Mouse (Mus musculus) small intestine, adult 2 months (tissue): ENCODE measurements around the gene Lsm3.

Experiments used
- CTCF ChIP-seq: fragments of 200-500 bp; IDR thresholded peaks from 2 replicates; pipeline ENCODE4 v1.5.1; 2012; ENCODE audit warnings: low read depth, mild to moderate bottlenecking, control low read depth, inconsistent platforms, low read length, moderate library complexity, mixed read lengths; ENCODE audit not compliant: insufficient replicate concordance, insufficient read length; ENCODE audit errors: extremely low read depth
- POLR2A ChIP-seq: fragments of 200-500 bp; IDR thresholded peaks from 2 replicates; pipeline ENCODE4 v1.6.1; 2012; ENCODE audit warnings: low read depth, mild to moderate bottlenecking, control low read depth, inconsistent platforms, low read length, moderate library complexity

DNA sequence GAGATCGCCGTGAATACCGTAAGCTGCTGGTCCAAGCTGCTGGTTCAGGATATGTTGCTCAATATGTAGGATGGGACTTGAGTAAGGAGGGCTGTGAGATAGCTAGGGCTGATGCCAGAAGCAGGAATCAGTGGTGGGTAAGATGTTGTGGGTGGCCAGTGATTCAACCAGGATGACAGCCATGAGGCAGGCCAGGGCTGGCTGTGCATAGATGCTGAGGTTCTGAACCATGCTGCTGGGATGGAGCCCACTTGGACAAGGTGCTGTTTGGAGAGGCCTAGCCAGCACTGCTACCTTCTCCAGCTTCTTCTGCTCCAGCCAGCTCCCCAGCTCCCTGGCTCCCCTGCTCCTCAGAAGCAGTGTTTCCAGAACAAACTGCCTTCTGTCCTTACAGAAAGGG, 35.9 kb downstream of the Lsm3 start:
- TF ChIP-seq CTCF (no peak), POLR2A (no peak)
